Mouse (Mus musculus): Measurements from ENCODE around the gene Camta2. TPM values are rescaled to one million over a fixed set of nuclear protein-coding genes. Genes with fewer than 3 reads are reported as not detected.
A peak's percentile ranks its signal among the peaks of the same experiment; 100 is the strongest.

The Camta2 gene
- polyA plus RNA-seq, 1 experiment = 22.6 TPM

GRCm38 (mm10) chr11:70652029-70652883, 35.6 kb downstream of the Camta2 start:
- H3K9me3 ChIP-seq = no peaks in the 10 kb centered on the region
- H3K4me1 ChIP-seq = peaks cover 66% of the 10 kb centered on the region
- peak overlapping the region; percentile 100 for H3K4me3 ChIP-seq (replicated peaks)
- H3K27me3 ChIP-seq (replicated peaks) = no peaks in the 10 kb centered on the region
- peaks cover 59% of the 10 kb centered on the region for H3K36me3 ChIP-seq (replicated peaks; ENCODE audit: low read length)
- no peak for TF ChIP-seq FLI1 (IDR thresholded peaks at IDR 0.05; ENCODE audit: low read length)
- TF ChIP-seq GATA1 (IDR thresholded peaks at IDR 0.05; ENCODE audit: borderline replicate concordance, low read length) = no peak

GRCm38 (mm10) chr11:70651391-70651790, 36.5 kb downstream of the Camta2 start:
- Histone ChIP-seq H3K27me3 (replicated peaks) (no peaks in the 10 kb centered on the region), H3K4me1 (peaks cover 61% of the 10 kb centered on the region), H3K9me3 (no peaks in the 10 kb centered on the region), H3K4me3 (replicated peaks) (peak overlapping the region; percentile 100), H3K36me3 (replicated peaks; ENCODE audit: low read length) (peaks cover 59% of the 10 kb centered on the region)
- no peak for TF ChIP-seq FLI1 (IDR thresholded peaks at IDR 0.05; ENCODE audit: low read length)
- TF ChIP-seq GATA1 (IDR thresholded peaks at IDR 0.05; ENCODE audit: borderline replicate concordance, low read length) = no peak

- TF ChIP-seq FLI1 (IDR thresholded peaks at IDR 0.05; ENCODE audit: low read length) (no peak), GATA1 (IDR thresholded peaks at IDR 0.05; ENCODE audit: borderline replicate concordance, low read length) (no peak)
- peak overlapping the region; percentile 100 for H3K4me3 ChIP-seq (replicated peaks)
- peaks cover 66% of the 10 kb centered on the region for H3K36me3 ChIP-seq (replicated peaks; ENCODE audit: low read length)
- no peaks in the 10 kb centered on the region for H3K27me3 ChIP-seq (replicated peaks)
- no peaks in the 10 kb centered on the region for H3K9me3 ChIP-seq
- peaks cover 60% of the 10 kb centered on the region for H3K4me1 ChIP-seq
Measured at GRCm38 (mm10) chr11:70650322-70651175, 37.4 kb downstream of the Camta2 start.

DNA sequence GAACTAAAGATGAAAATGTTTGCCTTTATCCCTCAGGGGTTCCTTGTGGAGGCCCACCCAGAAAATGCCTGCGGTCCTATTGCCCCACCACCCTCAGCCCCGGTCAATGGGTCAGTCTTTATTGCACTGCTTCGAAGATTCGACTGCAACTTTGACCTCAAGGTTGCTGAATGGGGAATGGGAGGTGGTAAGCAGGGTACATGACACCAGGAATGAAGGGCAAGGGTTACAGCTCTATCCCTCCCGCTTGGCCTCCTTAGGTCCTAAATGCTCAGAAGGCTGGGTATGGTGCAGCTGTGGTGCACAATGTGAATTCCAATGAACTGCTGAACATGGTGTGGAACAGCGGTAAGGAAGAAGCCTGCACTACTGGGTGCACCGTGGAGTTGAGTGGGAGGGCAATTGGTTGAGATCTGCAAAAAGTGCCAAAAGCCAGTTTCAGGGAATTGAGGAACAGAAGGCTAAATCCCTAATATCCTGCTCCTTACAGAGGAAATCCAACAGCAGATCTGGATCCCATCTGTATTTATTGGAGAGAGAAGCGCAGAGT, 38.6 kb downstream of the Camta2 start:
- peaks cover 79% of the 10 kb centered on the region for H3K36me3 ChIP-seq (replicated peaks; ENCODE audit: low read length)
- H3K9me3 ChIP-seq = no peaks in the 10 kb centered on the region
- H3K4me3 ChIP-seq (replicated peaks) = peak overlapping the region; percentile 93
- H3K27me3 ChIP-seq (replicated peaks) = no peaks in the 10 kb centered on the region
- peaks cover 68% of the 10 kb centered on the region for H3K4me1 ChIP-seq
- TF ChIP-seq GATA1 (IDR thresholded peaks at IDR 0.05; ENCODE audit: borderline replicate concordance, low read length) = no peak
- TF ChIP-seq FLI1 (IDR thresholded peaks at IDR 0.05; ENCODE audit: low read length) = no peak

- peak overlapping the region; percentile 93 for H3K4me3 ChIP-seq (replicated peaks)
- peaks cover 73% of the 10 kb centered on the region for H3K4me1 ChIP-seq
- no peak for TF ChIP-seq FLI1 (IDR thresholded peaks at IDR 0.05; ENCODE audit: low read length)
- peaks cover 84% of the 10 kb centered on the region for H3K36me3 ChIP-seq (replicated peaks; ENCODE audit: low read length)
- H3K27me3 ChIP-seq (replicated peaks) = no peaks in the 10 kb centered on the region
- no peaks in the 10 kb centered on the region for H3K9me3 ChIP-seq
Measured at GRCm38 (mm10) chr11:70648512-70648911, 39.4 kb downstream of the Camta2 start.

- Histone ChIP-seq H3K9me3 (no peaks in the 10 kb centered on the region), H3K27me3 (replicated peaks) (no peaks in the 10 kb centered on the region), H3K36me3 (replicated peaks; ENCODE audit: low read length) (peaks cover 86% of the 10 kb centered on the region), H3K4me1 (peaks cover 78% of the 10 kb centered on the region), H3K4me3 (replicated peaks) (peak overlapping the region; percentile 93)
- TF ChIP-seq GATA1 (IDR thresholded peaks at IDR 0.05; ENCODE audit: borderline replicate concordance, low read length) (no peak), FLI1 (IDR thresholded peaks at IDR 0.05; ENCODE audit: low read length) (0 out of 2 replicates have a peak, but pooled peaks have one; percentile 2)
Measured at GRCm38 (mm10) chr11:70647716-70648420, 40.0 kb downstream of the Camta2 start.

DNA sequence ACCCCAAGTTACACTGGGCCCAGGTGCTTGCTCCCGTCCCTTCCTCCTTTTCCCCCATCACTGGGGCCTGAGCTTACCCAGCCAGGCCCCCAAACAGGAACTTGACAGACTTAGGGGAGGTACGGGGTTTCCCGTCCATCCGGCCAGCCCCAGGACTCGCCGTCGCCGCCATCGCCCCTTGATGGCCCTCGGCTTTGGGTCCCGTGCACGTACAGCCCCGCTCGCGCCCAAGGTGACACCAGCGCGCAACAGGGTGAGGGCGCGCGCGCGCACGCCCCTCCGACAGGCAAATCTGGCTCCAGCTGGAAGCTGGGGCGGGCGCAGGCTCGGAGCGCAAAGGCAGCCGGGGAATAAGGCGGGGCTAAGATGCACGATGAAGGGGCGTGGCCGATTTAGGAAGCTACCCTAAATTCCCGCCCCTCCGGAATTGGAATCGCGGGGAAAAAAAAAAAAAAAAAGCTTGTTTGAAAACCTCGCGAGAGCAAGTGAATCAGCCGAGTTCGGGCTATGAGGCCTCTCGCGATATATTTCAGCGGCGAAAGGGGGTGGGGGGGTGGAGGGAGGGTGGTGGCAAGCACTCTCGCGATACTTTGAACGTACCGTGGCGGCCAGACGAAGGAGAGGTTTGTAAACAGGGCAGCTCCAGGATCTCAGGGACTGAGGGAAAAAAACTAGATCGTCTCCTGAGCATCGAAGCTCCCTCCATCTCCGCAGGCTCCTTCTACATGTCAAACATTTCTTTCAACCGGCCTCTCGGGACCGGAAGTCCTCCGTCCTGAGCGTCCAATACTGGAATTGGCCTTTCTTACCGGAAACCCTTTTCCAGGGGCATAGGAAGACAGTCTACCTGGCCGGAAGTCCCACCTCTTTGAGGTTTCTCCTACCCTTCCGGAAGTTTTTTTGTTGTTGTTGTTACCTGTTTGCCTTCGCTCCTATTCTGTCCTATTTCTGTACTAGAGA, 40.9 kb downstream of the Camta2 start, which contains the start of the genes Rnf167 and Slc25a11:
Gene Rnf167 (plus strand): TSS at position 545 of the 960 bp plus-strand sequence.
Gene Slc25a11 (minus strand): TSS at position 789 of the 960 bp plus-strand sequence.
- no peaks in the 10 kb centered on the region for H3K27me3 ChIP-seq (replicated peaks)
- peaks cover 86% of the 10 kb centered on the region for H3K36me3 ChIP-seq (replicated peaks; ENCODE audit: low read length)
- TF ChIP-seq FLI1 (IDR thresholded peaks at IDR 0.05; ENCODE audit: low read length) (peak; percentile 42; the same call in 1 of the 2 replicates), GATA1 (IDR thresholded peaks at IDR 0.05; ENCODE audit: borderline replicate concordance, low read length) (no peak)
- H3K4me3 ChIP-seq (replicated peaks) = peak within 1 kb of the TSS; percentile 93
- peaks cover 73% of the 10 kb centered on the region for H3K4me1 ChIP-seq
- H3K9me3 ChIP-seq = no peaks in the 10 kb centered on the region

- H3K4me1 ChIP-seq = peaks cover 71% of the 10 kb centered on the region
- TF ChIP-seq FLI1 (IDR thresholded peaks at IDR 0.05; ENCODE audit: low read length) (no peak), GATA1 (IDR thresholded peaks at IDR 0.05; ENCODE audit: borderline replicate concordance, low read length) (no peak)
- no peaks in the 10 kb centered on the region for H3K27me3 ChIP-seq (replicated peaks)
- H3K36me3 ChIP-seq (replicated peaks; ENCODE audit: low read length) = peaks cover 84% of the 10 kb centered on the region
- H3K9me3 ChIP-seq = no peaks in the 10 kb centered on the region
- peak overlapping the region; percentile 93 for H3K4me3 ChIP-seq (replicated peaks)
Measured at GRCm38 (mm10) chr11:70646259-70646555, 41.7 kb downstream of the Camta2 start.

Data from megakaryocyte, embryonic 14.5 days (primary cell).